Mouse (Mus musculus) liver, embryonic 14.5 days (tissue): Measurements from ENCODE around the gene 3110001I22Rik. TPM values are rescaled to one million over a fixed set of nuclear protein-coding genes. Genes with fewer than 3 reads are reported as not detected.
A peak's percentile ranks its signal among the peaks of the same experiment; 100 is the strongest.

ENCODE experiments used
- ATAC-seq: fragments of 200-750 bp; cut with Nextera tagmentation; 2 replicates; pipeline ENCODE4 v1.8.0; 2017; ENCODE audit warnings: moderate number of reproducible peaks, mild to moderate bottlenecking, moderate library complexity; ENCODE audit not compliant: insufficient read depth
- DNase-seq, 3 experiments: peaks; one replicate each; pipeline ENCODE4 v3.0.0-alpha.2; 2012 to 2013; ENCODE audit warnings: low read depth in 3 of 3, low spot score in 3 of 3
- H3K27ac ChIP-seq: fragments of 300-500 bp; sonication (generic); 2 replicates; pipeline ENCODE4 v1.5.1; 2014; ENCODE audit warnings: moderate library complexity, mild to moderate bottlenecking, control low read depth, inconsistent platforms
- H3K27me3 ChIP-seq: fragments of 300-500 bp; sonication (generic); 2 replicates; pipeline ENCODE4 v1.6.1; 2014; ENCODE audit warnings: mild to moderate bottlenecking, low read length, moderate library complexity; ENCODE audit not compliant: control insufficient read depth, insufficient read depth
- H3K36me3 ChIP-seq: fragments of 300-500 bp; sonication (generic); replicated peaks from 2 replicates; pipeline ENCODE4 v1.6.1; 2014; ENCODE audit warnings: low read depth; ENCODE audit not compliant: control insufficient read depth, insufficient read depth
- H3K4me1 ChIP-seq, 2 experiments: fragments of 200-500 bp in 1 of 2; fragments of 300-500 bp in 1 of 2; sonication (generic) in 1 of 2; replicated peaks; 2 replicates each; pipeline ENCODE4 v1.6.1; 2012 to 2014; ENCODE audit warnings: antibody characterized with exemption in 1 of 2, inconsistent platforms in 1 of 2, low read length in 1 of 2; ENCODE audit not compliant: control insufficient read depth in 2 of 2, insufficient read depth in 2 of 2
- H3K4me2 ChIP-seq: fragments of 300-500 bp; sonication (generic); 2 replicates; pipeline ENCODE4 v1.6.1; 2014; ENCODE audit warnings: low read depth, mild to moderate bottlenecking, control low read depth, moderate library complexity
- H3K4me3 ChIP-seq, 2 experiments: fragments of 200-500 bp in 1 of 2; fragments of 300-500 bp in 1 of 2; sonication (generic) in 1 of 2; 2 replicates each; pipeline ENCODE4 v1.5.1; 2012 to 2014; ENCODE audit warnings: low read depth in 2 of 2, low read length in 2 of 2, mild to moderate bottlenecking in 2 of 2, control low read depth in 1 of 2, inconsistent platforms in 1 of 2, moderate library complexity in 1 of 2; ENCODE audit not compliant: insufficient read depth in 1 of 2
- H3K9ac ChIP-seq: fragments of 300-500 bp; sonication (generic); replicated peaks from 2 replicates; pipeline ENCODE4 v1.6.1; 2014; ENCODE audit warnings: mild to moderate bottlenecking, control low read depth, moderate library complexity
- H3K9me3 ChIP-seq: fragments of 300-500 bp; sonication (generic); 2 replicates; pipeline ENCODE4 v1.6.1; 2016; ENCODE audit warnings: low read length, mixed read lengths; ENCODE audit not compliant: control insufficient read depth
- CTCF ChIP-seq: IDR thresholded peaks from 2 replicates; pipeline ENCODE4 v1.5.1; 2016; ENCODE audit warnings: antibody characterized with exemption, low read depth, control low read depth
- EP300 ChIP-seq: IDR thresholded peaks from 2 replicates; pipeline ENCODE4 v1.6.1; 2016; ENCODE audit warnings: antibody characterized with exemption, low read depth
- WGBS: fragments of 180-500 bp; shearing (Covaris S2); extraction: QIAGEN DNeasy Blood & Tissue Kit; methylation state at CpG from one replicate; pipeline ENCODE4 v1.1.7; 2014; ENCODE audit not compliant: insufficient replicate concordance; 5-methylcytosine and 5-hydroxymethylcytosine counted together
- polyA plus RNA-seq, 2 experiments: library from polyadenylated mRNA; depleted of rRNA in 1 of 2; stranded (reverse) in 1 of 2; unstranded in 1 of 2; fragments of >200 nt; fragmentation: Nextera tagmentation in 1 of 2; extraction: Ambion mirVana in 1 of 2; gene quantifications; 2 replicates each; pipeline versions ENCODE4 v1.2.1 to v1.2.3; 2012 to 2014

3110001I22Rik gene
- polyA plus RNA-seq, 2 experiments: 1.7 to 2.2 TPM

- no peaks in the 10 kb centered on the region for H3K27me3 ChIP-seq
- no peak overlapping the region for H3K27ac ChIP-seq
- TF ChIP-seq EP300 (no peak), CTCF (no peak)
- peaks cover 10% of the 10 kb centered on the region for H3K36me3 ChIP-seq
- DNase-seq (no peak), ATAC-seq (no peak)
- 67% methylated on average over 3 of the region's 3 CpGs for WGBS
- H3K4me1 ChIP-seq: peaks cover 5 to 13% of the 10 kb centered on the region in 2 experiments; a peak in 3 of 4 replicates
- no peaks in the 10 kb centered on the region for H3K9me3 ChIP-seq
- no peak overlapping the region for H3K9ac ChIP-seq
- H3K4me3 ChIP-seq: no peak overlapping the region
- H3K4me2 ChIP-seq: no peak overlapping the region
Measured at GRCm38 (mm10) chr16:13674511-13674910, 2.8 kb downstream of the 3110001I22Rik start.

GRCm38 (mm10) chr16:13678601-13679319 is 7.0 kb downstream of the 3110001I22Rik start:
- DNase-seq: no peak
- Histone ChIP-seq H3K27me3 (no peaks in the 10 kb centered on the region), H3K36me3 (peaks cover 10% of the 10 kb centered on the region), H3K27ac (no peak overlapping the region), H3K9ac (no peak overlapping the region), H3K4me2 (no peak overlapping the region), H3K4me3 (no peak overlapping the region), H3K4me1 (no peaks in the 10 kb centered on the region), H3K9me3 (no peaks in the 10 kb centered on the region)
- no peak for ATAC-seq
- WGBS: 83% methylated on average over 3 of the region's 3 CpGs
- TF ChIP-seq EP300 (no peak), CTCF (no peak)

- DNase-seq (no peak), ATAC-seq (no peak)
- Histone ChIP-seq H3K4me3 (no peak overlapping the region), H3K9me3 (no peaks in the 10 kb centered on the region), H3K4me1 (no peaks in the 10 kb centered on the region), H3K4me2 (no peak overlapping the region), H3K36me3 (peaks cover 12% of the 10 kb centered on the region), H3K27ac (no peak overlapping the region), H3K27me3 (no peaks in the 10 kb centered on the region), H3K9ac (no peak overlapping the region)
- WGBS: 82% methylated on average over 7 of the region's 7 CpGs
- TF ChIP-seq EP300: no peak
- TF ChIP-seq CTCF: peak; percentile 48
Measured at GRCm38 (mm10) chr16:13698998-13699397, 27.3 kb downstream of the 3110001I22Rik start.

- no peak overlapping the region for H3K4me3 ChIP-seq
- H3K27ac ChIP-seq: no peak overlapping the region
- H3K9ac ChIP-seq: no peak overlapping the region
- DNase-seq (no peak), ATAC-seq (no peak)
- no peak for TF ChIP-seq CTCF
- no peak for TF ChIP-seq EP300
- no peak overlapping the region for H3K4me2 ChIP-seq
- H3K9me3 ChIP-seq: no peaks in the 10 kb centered on the region
- 81% methylated on average over 7 of the region's 7 CpGs for WGBS
- H3K36me3 ChIP-seq: peaks cover 8% of the 10 kb centered on the region
- H3K4me1 ChIP-seq: no peaks in the 10 kb centered on the region
- H3K27me3 ChIP-seq: no peaks in the 10 kb centered on the region
Measured at GRCm38 (mm10) chr16:13702184-13702583, 30.5 kb downstream of the 3110001I22Rik start.

- Histone ChIP-seq H3K9me3 (no peaks in the 10 kb centered on the region), H3K4me1 (no peaks in the 10 kb centered on the region), H3K36me3 (peaks cover 2% of the 10 kb centered on the region; the same call in 1 of the 2 replicates), H3K27me3 (no peaks in the 10 kb centered on the region), H3K9ac (no peak overlapping the region), H3K4me3 (no peak overlapping the region), H3K4me2 (no peak overlapping the region), H3K27ac (no peak overlapping the region)
- 87% methylated on average over 10 of the region's 10 CpGs for WGBS
- no peak for DNase-seq
- no peak for ATAC-seq
- TF ChIP-seq EP300 (no peak), CTCF (no peak)
Measured at GRCm38 (mm10) chr16:13704676-13705075, 32.9 kb downstream of the 3110001I22Rik start.
